Mouse (Mus musculus) adrenal gland, postnatal 10 days (tissue): ENCODE data around the gene Gm3072. TPM values are rescaled to one million over a fixed set of nuclear protein-coding genes. Genes with fewer than 3 reads are reported as not detected.
"Not testable (repeated sequence)": the region's sequence is repeated elsewhere in the genome, so short reads cannot be mapped to it uniquely, and the experiment has no call there.

Experiments used
- DNase-seq: peaks from one replicate; pipeline ENCODE4 v3.0.0; 2021; ENCODE audit warnings: mixed read lengths
- long read RNA-seq, 2 experiments: library from polyadenylated mRNA; stranded (forward); transcript quantifications; one replicate each; pipeline ENCODE4 v2.0.0; 2021
- total RNA-seq, 2 experiments: library from RNA; stranded (reverse); gene quantifications; 2 replicates each; pipeline ENCODE4 v1.2.3; 2021

The Gm3072 gene
- not detected for total RNA-seq
- long read RNA-seq, experiment 1: 0 reads
- long read RNA-seq, experiment 2: 0 reads

GRCm38 (mm10) chr14:41624512-41624911, at the start of gene Gm3072:
Gm3072 (minus strand) TSS chr14:41624612.
- DNase-seq: not testable (repeated sequence)

GRCm38 (mm10) chr14:41648176-41648575, 23.8 kb upstream of the Gm3072 start:
- not testable (repeated sequence) for DNase-seq

- not testable (repeated sequence) for DNase-seq
These were observed 22.0 kb upstream of the Gm3072 start, which contains the start of gene Gm3676 for GRCm38 (mm10) chr14:41646387-41646786. Gm3676 (minus strand) TSS chr14:41646487.

- not testable (repeated sequence) for DNase-seq
These were observed 5.7 kb upstream of the Gm3072 start for GRCm38 (mm10) chr14:41630144-41630543.

GRCm38 (mm10) chr14:41622535-41622934, 1.9 kb downstream of the Gm3072 start:
- DNase-seq: not testable (repeated sequence)

GRCm38 (mm10) chr14:41610690-41611089, 13.7 kb downstream of the Gm3072 start:
- not testable (repeated sequence) for DNase-seq

GRCm38 (mm10) chr14:41600935-41601334, 23.5 kb downstream of the Gm3072 start:
- DNase-seq: not testable (repeated sequence)

- not testable (repeated sequence) for DNase-seq
These were observed 38.1 kb downstream of the Gm3072 start for GRCm38 (mm10) chr14:41586346-41586745.

- not testable (repeated sequence) for DNase-seq
These were observed 51.5 kb downstream of the Gm3072 start, which contains the start of gene 1700049E17Rik2 for GRCm38 (mm10) chr14:41572911-41573310. 1700049E17Rik2 (plus strand) TSS chr14:41573211.

Other genes with a start within 250 kb of the Gm3072 start
- gene Gm7945, start 238.2 kb downstream of the Gm3072 start, total RNA-seq: not detected
- not detected for gene Gm6482, start 216.3 kb downstream of the Gm3072 start, total RNA-seq
- not detected for gene Gm7954, start 171.1 kb downstream of the Gm3072 start, total RNA-seq
- not detected for gene Gm3486, start 135.1 kb downstream of the Gm3072 start, total RNA-seq
- not detected for gene Gm7970, start 69.0 kb downstream of the Gm3072 start, total RNA-seq
- gene 1700049E17Rik2, start 51.4 kb downstream of the Gm3072 start, total RNA-seq: not detected
- gene Gm3676, start 21.9 kb upstream of the Gm3072 start, total RNA-seq: not detected
- not detected for gene Gm8068, start 77.3 kb upstream of the Gm3072 start, total RNA-seq
- not detected for gene Gm7929, start 126.0 kb upstream of the Gm3072 start, total RNA-seq
- not detected for gene Gm47189, start 147.8 kb upstream of the Gm3072 start, total RNA-seq